ENCODE assay signal across 11 mouse cellular contexts in the genomic region with DNA sequence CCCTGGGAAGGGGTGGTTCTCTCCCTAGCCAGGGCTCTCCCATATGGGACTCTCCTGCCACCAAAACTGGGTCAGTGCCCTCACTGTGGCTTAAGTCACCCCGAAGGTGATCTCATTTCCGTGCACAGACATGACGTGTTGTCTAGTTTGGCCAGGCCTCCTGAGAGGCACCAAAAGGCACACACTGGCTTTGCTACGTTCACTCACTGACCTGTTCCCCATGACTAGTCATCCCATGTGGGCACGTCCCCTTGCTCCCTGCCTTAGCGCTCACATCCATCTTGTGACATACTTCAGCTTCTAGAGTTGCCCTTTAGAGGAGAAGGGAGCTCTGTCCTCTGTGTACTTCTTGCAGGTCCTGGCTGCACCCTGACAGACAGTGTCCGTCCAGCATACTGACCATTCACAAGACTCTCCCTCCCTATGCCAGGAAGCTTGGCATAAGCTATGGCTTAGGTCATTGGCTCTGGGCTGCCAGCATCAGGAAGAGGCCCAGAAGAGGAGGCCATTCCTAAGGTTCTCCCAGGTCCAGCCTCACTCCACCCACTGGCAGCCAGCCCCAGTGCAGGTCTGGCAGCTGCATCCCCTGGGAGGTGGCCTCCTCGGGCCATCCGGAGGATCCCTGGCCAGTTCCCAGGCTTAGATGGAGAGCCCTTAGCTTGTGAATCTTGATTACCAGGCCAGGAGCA.
DNase-seq lines count a peak whose midpoint lies in the region; ATAC-seq and TF ChIP-seq lines count a peak whose summit lies in the region.
"Had no signal": no experiment of that assay in that cellular context is flagged by ENCODE, and none has a peak within 500 bp of the region (broad histone marks: within the 10 kb centered on the region; RNA-seq: fewer than 3 reads in every experiment).

No protein-coding gene starts in this region.

- peak overlapping the region; percentile 55 for H3K27ac ChIP-seq in heart, adult 2 months
- no peak overlapping the region for H3K27ac ChIP-seq in heart, embryonic 11.5 days (ENCODE audit: low read depth, low read length)
- no peak overlapping the region for H3K27ac ChIP-seq in CH12.LX (ENCODE audit: insufficient read depth, low read depth)
- H3K27ac ChIP-seq: forebrain, embryonic 15.5 days; limb, embryonic 12.5 days had no signal

- peak; percentile 80; the same call in 1 of the 2 replicates for TF ChIP-seq EP300 in heart, adult 2 months (IDR thresholded peaks at IDR 0.05; ENCODE audit: insufficient read depth, low read depth, low read length)
- TF ChIP-seq EP300 in CH12.LX (IDR thresholded peaks at IDR 0.05; ENCODE audit: low read length), result no peak

- 38% methylated on average over 9 of the region's 9 CpGs for WGBS in heart, adult 2 months
- WGBS in heart, embryonic 11.5 days (ENCODE audit: insufficient replicate concordance), result 84% methylated on average over 9 of the region's 9 CpGs

- TF ChIP-seq RAD21 in CH12.LX (IDR thresholded peaks at IDR 0.05; ENCODE audit: low read depth, low read length), result no peak

- peak; percentile 77 to 87 for DNase-seq in heart, adult 2 months
- DNase-seq in CH12.LX (ENCODE audit: extremely low read depth), result no peak
- DNase-seq in cerebellum, adult 8-10 months, result peak; percentile 77
- peak; percentile 73 to 76 for DNase-seq in heart, postnatal 14 days
- no peak for DNase-seq in yolk sac, embryonic 10.5 days (ENCODE audit: low spot score)
- DNase-seq in thymus, postnatal 14 days, result no peak

- H3K9me3 ChIP-seq in heart, embryonic 11.5 days (replicated peaks; ENCODE audit: control insufficient read depth, low read length), result no peaks in the 10 kb centered on the region
- no peaks in the 10 kb centered on the region for H3K9me3 ChIP-seq in CH12.LX (replicated peaks; ENCODE audit: low read length)
- H3K9me3 ChIP-seq: forebrain, embryonic 15.5 days; limb, embryonic 12.5 days had no signal

- no peak overlapping the region for H3K4me3 ChIP-seq in heart, adult 2 months
- H3K4me3 ChIP-seq in heart, embryonic 11.5 days (ENCODE audit: low read depth, low read length), result no peak overlapping the region
- no peak overlapping the region for H3K4me3 ChIP-seq in CH12.LX (replicated peaks in 1 of 3; ENCODE audit: low read depth in 2 of 3, low read length in 2 of 3, poor library complexity in 1 of 3)
- H3K4me3 ChIP-seq: forebrain, embryonic 15.5 days; limb, embryonic 12.5 days had no signal

- no peaks in the 10 kb centered on the region for H3K27me3 ChIP-seq in heart, adult 2 months (ENCODE audit: control insufficient read depth, insufficient read depth, low read length)
- H3K27me3 ChIP-seq in heart, embryonic 11.5 days (ENCODE audit: control insufficient read depth, insufficient read depth, low read length), result no peaks in the 10 kb centered on the region
- peaks cover 21% of the 10 kb centered on the region for H3K27me3 ChIP-seq in CH12.LX (replicated peaks)
- H3K27me3 ChIP-seq: forebrain, embryonic 15.5 days; limb, embryonic 12.5 days had no signal

- peaks cover 13% of the 10 kb centered on the region for H3K4me1 ChIP-seq in heart, adult 2 months (ENCODE audit: control insufficient read depth, insufficient read depth, low read length)
- H3K4me1 ChIP-seq in heart, embryonic 11.5 days (ENCODE audit: control insufficient read depth, insufficient read depth, low read length), result peaks cover 14% of the 10 kb centered on the region
- peaks cover 5 to 13% of the 10 kb centered on the region in 2 experiments for H3K4me1 ChIP-seq in CH12.LX (ENCODE audit: control insufficient read depth in 1 of 2, insufficient read depth in 2 of 2)

- dilution Hi-C loops in CH12.LX (cut with MboI; ENCODE audit: extremely low pct_ligation_motif_present, extremely low pct_unique_long_range_greater_than_20kb, low sequenced_read_pairs), result no loop called here

- TF ChIP-seq CTCF in heart, adult 2 months (IDR thresholded peaks at IDR 0.05), result peak; percentile 55
- TF ChIP-seq CTCF in CH12.LX (conservative IDR thresholded peaks at IDR 0.05 in 1 of 2, IDR thresholded peaks at IDR 0.05 in 1 of 2; ENCODE audit: low read depth in 2 of 2, low read length in 2 of 2), result no peak

- H3K36me3 ChIP-seq in heart, adult 2 months (ENCODE audit: control insufficient read depth, insufficient read depth, low read length), result peaks cover 2% of the 10 kb centered on the region; the same call in 1 of the 2 replicates
- peaks cover 4% of the 10 kb centered on the region; the same call in 1 of the 2 replicates for H3K36me3 ChIP-seq in heart, embryonic 11.5 days (ENCODE audit: control insufficient read depth, insufficient read depth, low read length)
- no peaks in the 10 kb centered on the region for H3K36me3 ChIP-seq in CH12.LX (replicated peaks in 1 of 2; ENCODE audit: control insufficient read depth in 1 of 2, insufficient read depth in 1 of 2, low read length in 1 of 2)

- in situ Hi-C loops in CH12.LX (cut with MboI; ENCODE audit: low pct_ligation_motif_present, low pct_unique_long_range_greater_than_20kb, low sequenced_read_pairs), result loop anchor here (5.0 kb wide), 2 partner anchors 40 to 70 kb away; no protein-coding TSS in a partner anchor

- TF ChIP-seq POLR2A in heart, adult 2 months (IDR thresholded peaks at IDR 0.05; ENCODE audit: insufficient read depth, low read depth, low read length), result no peak
- TF ChIP-seq POLR2A in CH12.LX (IDR thresholded peaks at IDR 0.05; ENCODE audit: low read depth, low read length), result no peak

- no peaks in the 10 kb centered on the region for H3K79me2 ChIP-seq in heart, adult 2 months (replicated peaks; ENCODE audit: control insufficient read depth, insufficient read depth, low read length)
- H3K79me2 ChIP-seq in CH12.LX (replicated peaks; ENCODE audit: control insufficient read depth, extremely low read depth, insufficient read depth, poor library complexity, severe bottlenecking), result no peaks in the 10 kb centered on the region

- H3K4me2 ChIP-seq in heart, embryonic 11.5 days, result no peak overlapping the region
- no peak overlapping the region for H3K4me2 ChIP-seq in CH12.LX (ENCODE audit: insufficient read depth, low read depth, poor library complexity, severe bottlenecking)
- H3K4me2 ChIP-seq: forebrain, embryonic 15.5 days; limb, embryonic 12.5 days had no signal

- H3K9ac ChIP-seq in heart, adult 2 months (ENCODE audit: low read depth, low read length), result no peak overlapping the region
- no peak overlapping the region for H3K9ac ChIP-seq in heart, embryonic 11.5 days (ENCODE audit: low read depth, low read length)
- H3K9ac ChIP-seq in CH12.LX (ENCODE audit: insufficient read depth, low read depth), result no peak overlapping the region
- H3K9ac ChIP-seq: forebrain, embryonic 15.5 days; limb, embryonic 12.5 days had no signal

- intact Hi-C loops in heart, adult 2 months (cut with DNase I), result loop anchor here (2.0 kb wide), 1 partner anchor 30 kb away; no protein-coding TSS in a partner anchor
- intact Hi-C loops in heart, postnatal 14 days (cut with DNase I), result loop anchor here (5.0 kb wide), 1 partner anchor 35 kb away; no protein-coding TSS in a partner anchor

- no peak for ATAC-seq in heart, embryonic 11.5 days (replicated peaks; ENCODE audit: insufficient number of reproducible peaks, low FRiP score, low TSS enrichment)
- no peak for ATAC-seq in erythroblast, adult 5-6 weeks (replicated peaks; ENCODE audit: low FRiP score, poor library complexity, severe bottlenecking)
- ATAC-seq: CD4-positive, CD25-positive, alpha-beta regulatory T cell, adult 4 months; forebrain, embryonic 15.5 days had no signal

TF ChIP-seq in CH12.LX, 34 proteins besides CTCF, POLR2A, EP300 and RAD21:
- no peak for TF ChIP-seq MAZ (IDR thresholded peaks at IDR 0.05; ENCODE audit: low read depth, low read length)
- TF ChIP-seq ETS1 (conservative IDR thresholded peaks at IDR 0.05; ENCODE audit: low read depth, low read length), result 0 out of 2 replicates have a peak, but pooled peaks have one; percentile 12

Comparison
In these comparisons a context has a peak if more than half of its experiments do, and no peak if none do; other contexts are left out.
1. DNase-seq: peak in heart, adult 2 months (2 of 2), cerebellum, adult 8-10 months (single experiment) and heart, postnatal 14 days (2 of 2); none in CH12.LX (single experiment), yolk sac, embryonic 10.5 days (single experiment) and thymus, postnatal 14 days (single experiment).